Mouse (Mus musculus): ENCODE results near the gene Rnf224. TPM values are rescaled to one million over a fixed set of nuclear protein-coding genes. Genes with fewer than 3 reads are reported as not detected.
A peak's percentile ranks its signal among the peaks of the same experiment; 100 is the strongest.

The Rnf224 gene
- total and polyA plus RNA-seq, 3 experiments = not detected

DNA sequence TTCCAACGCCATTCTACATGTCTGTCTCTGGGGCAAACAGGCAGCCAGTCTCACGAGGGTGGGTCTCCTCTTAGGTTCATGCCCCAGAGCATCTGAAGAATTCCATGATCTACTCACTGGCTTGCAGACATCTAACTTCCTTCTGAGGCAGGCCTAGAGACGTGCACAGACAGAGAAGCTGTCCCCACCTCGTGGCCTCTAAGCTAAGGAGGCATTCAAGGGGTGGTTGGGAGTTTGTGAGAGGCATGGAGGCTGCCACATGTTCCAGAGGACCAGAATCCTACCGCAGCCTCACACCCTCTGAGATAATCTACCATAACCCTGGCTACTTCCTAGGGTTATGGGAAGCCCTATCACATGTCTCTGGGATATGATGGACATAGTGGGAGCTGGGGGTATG is 42.6 kb downstream of the Rnf224 start:
- Histone ChIP-seq H3K9me3 (replicated peaks; ENCODE audit: low read length) (no peaks in the 10 kb centered on the region), H3K79me2 (replicated peaks; ENCODE audit: control insufficient read depth, extremely low read depth, insufficient read depth, poor library complexity, severe bottlenecking) (peaks cover 16% of the 10 kb centered on the region), H3K27me3 (replicated peaks) (no peaks in the 10 kb centered on the region), H3K4me3 (replicated peaks in 1 of 3; ENCODE audit: low read depth in 2 of 3, low read length in 2 of 3, poor library complexity in 1 of 3) (peak overlapping the region; percentile 24 to 83 (median 61)), H3K27ac (ENCODE audit: insufficient read depth, low read depth) (peak overlapping the region; percentile 98), H3K4me2 (ENCODE audit: insufficient read depth, low read depth, poor library complexity, severe bottlenecking) (peak overlapping the region; percentile 99), H3K9ac (ENCODE audit: insufficient read depth, low read depth) (peak overlapping the region; percentile 84; the same call in 1 of the 2 replicates), H3K4me1 (ENCODE audit: control insufficient read depth in 1 of 2, insufficient read depth in 2 of 2) (peaks cover 14 to 36% of the 10 kb centered on the region in 2 experiments), H3K36me3 (replicated peaks in 1 of 2; ENCODE audit: control insufficient read depth in 1 of 2, insufficient read depth in 1 of 2, low read length in 1 of 2) (peaks cover 2 to 34% of the 10 kb centered on the region in 2 experiments)
- DNase-seq (ENCODE audit: extremely low read depth) = no peak
- in situ Hi-C loops (cut with MboI; ENCODE audit: low pct_ligation_motif_present, low pct_unique_long_range_greater_than_20kb, low sequenced_read_pairs) = no loop called here
- dilution Hi-C loops (cut with MboI; ENCODE audit: extremely low pct_ligation_motif_present, extremely low pct_unique_long_range_greater_than_20kb, low sequenced_read_pairs) = no loop called here
- TF ChIP-seq MAZ (IDR thresholded peaks at IDR 0.05; ENCODE audit: low read depth, low read length) (no peak), MYC (IDR thresholded peaks at IDR 0.05; ENCODE audit: low read depth, low read length) (0 out of 2 replicates have a peak, but pooled peaks have one; percentile 15), UBTF (IDR thresholded peaks at IDR 0.05; ENCODE audit: low read depth, low read length) (no peak)

DNA sequence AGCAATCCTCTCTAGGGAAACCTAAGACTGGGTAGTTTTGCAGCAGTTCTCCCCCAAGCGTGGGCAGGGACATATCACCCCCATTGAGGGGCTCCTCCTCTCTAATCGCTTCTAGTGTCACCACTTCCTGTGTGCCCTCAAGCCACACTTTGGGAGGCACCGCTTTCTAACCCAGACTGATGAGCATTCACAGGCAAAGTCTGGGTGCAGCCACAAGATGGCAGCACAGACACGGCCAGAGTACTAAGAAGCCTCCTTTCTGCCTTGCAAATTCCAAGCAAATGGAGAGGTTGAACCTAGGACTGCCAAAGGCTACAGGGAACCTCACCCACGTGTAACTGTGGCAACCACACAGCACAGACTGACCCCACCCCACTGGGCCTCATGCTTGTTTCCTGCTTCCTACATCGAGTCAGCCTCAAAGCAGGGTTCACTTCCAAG is 43.2 kb downstream of the Rnf224 start:
- Histone ChIP-seq H3K4me2 (ENCODE audit: insufficient read depth, low read depth, poor library complexity, severe bottlenecking) (peak overlapping the region; percentile 99), H3K36me3 (replicated peaks in 1 of 2; ENCODE audit: control insufficient read depth in 1 of 2, insufficient read depth in 1 of 2, low read length in 1 of 2) (peaks cover 0 to 28% of the 10 kb centered on the region in 2 experiments), H3K4me3 (replicated peaks in 1 of 3; ENCODE audit: low read depth in 2 of 3, low read length in 2 of 3, poor library complexity in 1 of 3) (peak overlapping the region; percentile 8 to 83 (median 61)), H3K9ac (ENCODE audit: insufficient read depth, low read depth) (peak overlapping the region; percentile 84; the same call in 1 of the 2 replicates), H3K4me1 (ENCODE audit: control insufficient read depth in 1 of 2, insufficient read depth in 2 of 2) (peaks cover 14 to 36% of the 10 kb centered on the region in 2 experiments), H3K27ac (ENCODE audit: insufficient read depth, low read depth) (peak overlapping the region; percentile 98; the same call in 1 of the 2 replicates), H3K27me3 (replicated peaks) (no peaks in the 10 kb centered on the region), H3K79me2 (replicated peaks; ENCODE audit: control insufficient read depth, extremely low read depth, insufficient read depth, poor library complexity, severe bottlenecking) (peaks cover 16% of the 10 kb centered on the region), H3K9me3 (replicated peaks; ENCODE audit: low read length) (no peaks in the 10 kb centered on the region)
- TF ChIP-seq MEF2A (IDR thresholded peaks at IDR 0.05; ENCODE audit: borderline replicate concordance, low read depth, low read length) = peak; percentile 50; the same call in 1 of the 2 replicates
- TF ChIP-seq RAD21 (IDR thresholded peaks at IDR 0.05; ENCODE audit: low read depth, low read length) = no peak; the same call in none of the 2 replicates
- peak; percentile 87 for TF ChIP-seq MYC (IDR thresholded peaks at IDR 0.05; ENCODE audit: low read depth, low read length)
- peak; percentile 60 for TF ChIP-seq ELF1 (IDR thresholded peaks at IDR 0.05; ENCODE audit: low read depth, low read length)
- peak; percentile 94 for TF ChIP-seq SIN3A (IDR thresholded peaks at IDR 0.05; ENCODE audit: low read length)
- TF ChIP-seq NELFE (IDR thresholded peaks at IDR 0.05; ENCODE audit: low read depth, low read length) = peak; percentile 57; the same call in 1 of the 2 replicates
- TF ChIP-seq POLR2A (IDR thresholded peaks at IDR 0.05; ENCODE audit: low read depth, low read length) = peak; percentile 56; the same call in 1 of the 2 replicates
- peak; percentile 95 for TF ChIP-seq MXI1 (IDR thresholded peaks at IDR 0.05; ENCODE audit: low read depth, low read length)
- TF ChIP-seq ZC3H11A (IDR thresholded peaks at IDR 0.05; ENCODE audit: low read depth, low read length) = peak; percentile 24; the same call in 1 of the 2 replicates
- TF ChIP-seq ZNF384 (IDR thresholded peaks at IDR 0.05; ENCODE audit: low read depth, low read length) = no peak
- TF ChIP-seq USF2 (conservative IDR thresholded peaks at IDR 0.05; ENCODE audit: low read depth, low read length) = no peak; the same call in 1 of the 2 replicates
- peak; percentile 73 to 98 for TF ChIP-seq CTCF (conservative IDR thresholded peaks at IDR 0.05 in 1 of 2, IDR thresholded peaks at IDR 0.05 in 1 of 2; ENCODE audit: low read depth in 2 of 2, low read length in 2 of 2)
- TF ChIP-seq KAT2A (IDR thresholded peaks at IDR 0.05; ENCODE audit: insufficient replicate concordance, low read length) = 0 out of 2 replicates have a peak, but pooled peaks have one; percentile 28
- no peak for TF ChIP-seq RCOR1 (conservative IDR thresholded peaks at IDR 0.05; ENCODE audit: low read depth, low read length)
- TF ChIP-seq IRF4 (IDR thresholded peaks at IDR 0.05; ENCODE audit: low read depth, low read length) = 0 out of 2 replicates have a peak, but pooled peaks have one; percentile 26
- no peak for TF ChIP-seq USF1 (IDR thresholded peaks at IDR 0.05; ENCODE audit: low read depth, low read length)
- TF ChIP-seq ETS1 (conservative IDR thresholded peaks at IDR 0.05; ENCODE audit: low read depth, low read length) = 0 out of 2 replicates have a peak, but pooled peaks have one; percentile 7
- TF ChIP-seq TCF12 (IDR thresholded peaks at IDR 0.05; ENCODE audit: low read depth, low read length) = 0 out of 2 replicates have a peak, but pooled peaks have one; percentile 47
- TF ChIP-seq MAX (IDR thresholded peaks at IDR 0.05; ENCODE audit: low read length) = peak; percentile 91
- TF ChIP-seq E2F4 (IDR thresholded peaks at IDR 0.05; ENCODE audit: insufficient replicate concordance, low read depth, low read length) = peak; percentile 60; the same call in 1 of the 2 replicates
- peak; percentile 60; the same call in 1 of the 2 replicates for TF ChIP-seq MAZ (IDR thresholded peaks at IDR 0.05; ENCODE audit: low read depth, low read length)
- peak; percentile 43 for TF ChIP-seq BHLHE40 (IDR thresholded peaks at IDR 0.05; ENCODE audit: low read depth, low read length)
- TF ChIP-seq GABPA (IDR thresholded peaks at IDR 0.05; ENCODE audit: insufficient replicate concordance, low read depth, low read length) = no peak
- TF ChIP-seq TBP (conservative IDR thresholded peaks at IDR 0.05; ENCODE audit: low read depth, low read length) = no peak
- TF ChIP-seq SMC3 (IDR thresholded peaks at IDR 0.05; ENCODE audit: low read depth, low read length) = peak; percentile 90
- TF ChIP-seq ZMIZ1 (IDR thresholded peaks at IDR 0.05; ENCODE audit: low read depth, low read length) = no peak; the same call in 1 of the 2 replicates
- TF ChIP-seq MAFK (IDR thresholded peaks at IDR 0.05; ENCODE audit: insufficient replicate concordance, low read length) = no peak
- 0 out of 2 replicates have a peak, but pooled peaks have one; percentile 31 for TF ChIP-seq CHD2 (IDR thresholded peaks at IDR 0.05; ENCODE audit: low read length)
- dilution Hi-C loops (cut with MboI; ENCODE audit: extremely low pct_ligation_motif_present, extremely low pct_unique_long_range_greater_than_20kb, low sequenced_read_pairs) (no loop called here), in situ Hi-C loops (cut with MboI; ENCODE audit: low pct_ligation_motif_present, low pct_unique_long_range_greater_than_20kb, low sequenced_read_pairs) (no loop called here)
- peak; percentile 92 for DNase-seq (ENCODE audit: extremely low read depth)

All from CH12.LX (cell line).